Mouse (Mus musculus): Measurements from ENCODE around the gene Otub1. TPM values are rescaled to one million over a fixed set of nuclear protein-coding genes. Genes with fewer than 3 reads are reported as not detected.

Otub1 gene
- polyA plus RNA-seq, 1 experiment from 2014 or later = 217 TPM

DNA sequence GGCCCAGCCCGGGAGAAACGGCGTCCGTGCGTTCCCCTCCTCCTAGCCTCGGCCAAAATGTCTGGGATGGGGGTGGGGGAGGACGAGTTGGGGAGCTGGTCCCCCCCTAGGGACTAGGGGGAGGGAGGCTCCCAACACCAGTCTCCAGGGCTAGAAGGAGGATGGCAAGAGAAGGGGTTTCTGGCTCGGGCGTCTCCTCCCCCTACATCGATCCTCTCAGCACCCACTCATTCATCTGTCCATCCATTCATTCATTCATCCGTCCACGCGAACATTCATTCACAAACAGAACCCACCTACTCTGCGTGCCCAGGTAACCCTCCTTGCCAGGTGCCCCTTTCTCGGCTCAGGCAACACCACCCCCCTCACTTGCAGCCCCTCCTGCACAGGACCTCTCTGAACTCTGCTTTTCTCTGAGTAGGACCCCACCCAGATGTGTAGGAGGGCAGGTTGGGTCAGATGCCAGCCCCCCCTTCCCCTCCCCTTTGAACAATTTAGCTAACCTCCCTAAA, 39.9 kb downstream of the Otub1 start:
- Histone ChIP-seq H3K4me1 (peaks cover 45% of the 10 kb centered on the region), H3K4me3 (peak overlapping the region; percentile 69), H3K36me3 (no peaks in the 10 kb centered on the region), H3K9me3 (replicated peaks) (no peaks in the 10 kb centered on the region), H3K9ac (peak overlapping the region; percentile 83), H3K27ac (no peak overlapping the region), H3K4me2 (replicated peaks) (peak overlapping the region; percentile 99), H3K27me3 (peaks cover 79% of the 10 kb centered on the region)
- WGBS = 3% methylated on average over 5 of the region's 15 CpGs
- ATAC-seq (ENCODE audit: low FRiP score) = no peak; the same call in none of the 2 replicates

DNA sequence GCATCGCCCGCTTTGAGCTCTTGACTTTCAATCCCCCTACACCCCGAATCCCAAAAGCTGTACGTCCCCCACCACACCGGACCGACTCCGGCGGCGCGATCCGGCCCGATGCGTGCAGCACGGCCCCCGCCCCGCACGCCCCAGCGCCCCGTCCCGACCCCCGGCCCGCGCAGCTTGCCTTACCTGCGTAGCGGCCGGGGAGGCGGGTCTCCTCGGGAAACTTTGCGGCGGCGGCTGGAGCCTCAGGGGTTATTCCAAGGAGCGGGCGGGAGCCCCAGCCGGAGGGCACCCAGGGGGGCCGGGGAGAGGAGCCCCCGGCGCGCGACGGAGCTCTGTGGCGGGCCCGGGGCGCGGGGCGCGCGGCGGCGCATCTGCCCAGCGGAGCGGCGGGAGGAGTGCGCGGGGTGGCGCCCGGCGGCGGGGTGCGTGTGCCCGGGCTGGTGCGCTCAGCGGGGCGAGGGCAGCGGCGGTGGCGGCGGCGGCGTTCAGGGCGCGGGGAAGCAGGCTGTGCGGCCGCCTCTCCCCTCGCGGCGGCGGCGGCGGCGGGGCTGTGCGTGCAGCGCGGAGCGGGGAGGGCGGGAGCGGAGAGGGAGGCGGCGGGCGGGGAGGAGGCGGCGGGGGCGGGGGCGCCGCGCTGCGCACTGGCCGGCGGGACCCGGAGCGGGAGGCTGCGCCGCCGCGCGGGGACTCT, 40.5 kb downstream of the Otub1 start:
- Histone ChIP-seq H3K9me3 (replicated peaks) (no peaks in the 10 kb centered on the region), H3K9ac (peak overlapping the region; percentile 83), H3K4me3 (peak overlapping the region; percentile 69), H3K27me3 (peaks cover 82% of the 10 kb centered on the region), H3K4me1 (peaks cover 42% of the 10 kb centered on the region), H3K36me3 (no peaks in the 10 kb centered on the region), H3K27ac (no peak overlapping the region), H3K4me2 (replicated peaks) (peak overlapping the region; percentile 99)
- 1% methylated on average over 48 of the region's 105 CpGs for WGBS
- ATAC-seq (ENCODE audit: low FRiP score) = peak; percentile 23

- Histone ChIP-seq H3K9me3 (replicated peaks) (no peaks in the 10 kb centered on the region), H3K36me3 (no peaks in the 10 kb centered on the region), H3K9ac (peak overlapping the region; percentile 83), H3K27me3 (peaks cover 84% of the 10 kb centered on the region), H3K4me3 (peak overlapping the region; percentile 69), H3K4me1 (peaks cover 50% of the 10 kb centered on the region), H3K27ac (no peak overlapping the region), H3K4me2 (replicated peaks) (peak overlapping the region; percentile 99)
- ATAC-seq (ENCODE audit: low FRiP score) = no peak
- under 1% methylated on average over 35 of the region's 35 CpGs for WGBS
These were observed 41.2 kb downstream of the Otub1 start for GRCm38 (mm10) chr19:7164820-7165323.

GRCm38 (mm10) chr19:7164238-7164637, 41.9 kb downstream of the Otub1 start:
- Histone ChIP-seq H3K9ac (peak overlapping the region; percentile 83), H3K27ac (no peak overlapping the region), H3K36me3 (no peaks in the 10 kb centered on the region), H3K4me2 (replicated peaks) (peak overlapping the region; percentile 99), H3K4me1 (peaks cover 52% of the 10 kb centered on the region), H3K9me3 (replicated peaks) (no peaks in the 10 kb centered on the region), H3K4me3 (peak overlapping the region; percentile 69), H3K27me3 (peaks cover 90% of the 10 kb centered on the region)
- no peak for ATAC-seq (ENCODE audit: low FRiP score)
- 10% methylated on average over 6 of the region's 6 CpGs for WGBS

GRCm38 (mm10) chr19:7161064-7161463, 45.1 kb downstream of the Otub1 start:
- ATAC-seq (ENCODE audit: low FRiP score) = no peak
- Histone ChIP-seq H3K4me2 (replicated peaks) (no peak overlapping the region), H3K36me3 (no peaks in the 10 kb centered on the region), H3K27ac (no peak overlapping the region), H3K9me3 (replicated peaks) (no peaks in the 10 kb centered on the region), H3K4me1 (peaks cover 60% of the 10 kb centered on the region), H3K9ac (no peak overlapping the region), H3K27me3 (peaks cover 75% of the 10 kb centered on the region), H3K4me3 (no peak overlapping the region)
- 60% methylated on average over 3 of the region's 3 CpGs for WGBS

DNA sequence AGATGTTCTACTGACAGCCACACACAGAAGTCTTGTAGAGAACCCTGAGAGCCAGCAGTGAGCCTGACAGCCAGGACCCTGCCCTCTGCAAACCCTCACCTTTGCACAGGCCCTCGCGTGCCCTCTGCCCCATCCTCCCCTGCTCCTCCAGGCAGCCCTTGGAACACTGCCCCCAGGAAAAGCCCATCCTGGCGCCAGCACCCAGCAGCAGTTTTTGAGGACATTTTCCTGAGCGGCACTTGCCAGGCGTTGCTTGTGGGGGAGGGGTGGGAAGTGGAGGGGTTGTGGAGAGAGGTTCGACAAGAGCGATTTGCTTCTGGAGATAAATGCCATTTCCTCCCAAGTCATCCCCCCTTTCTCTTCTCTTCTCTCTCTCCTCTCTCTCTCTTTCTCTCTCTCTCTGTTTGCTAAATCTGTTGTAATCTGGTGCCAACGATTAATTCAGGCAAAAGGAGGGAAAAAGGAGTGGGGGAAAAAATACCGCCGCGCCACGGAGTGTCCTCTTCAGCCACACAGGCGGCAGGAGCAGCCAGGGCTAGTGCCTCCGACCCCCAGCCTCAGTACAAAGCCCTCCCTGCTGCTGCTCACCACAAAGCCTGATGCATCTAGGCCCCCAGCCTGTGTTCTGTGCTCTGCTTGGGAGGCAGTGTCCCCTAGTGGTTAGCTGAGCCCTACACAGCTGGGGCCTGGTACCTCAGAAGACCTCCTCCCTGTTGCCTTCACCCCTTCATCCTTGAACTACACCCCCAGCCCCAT, 45.8 kb downstream of the Otub1 start:
- peak overlapping the region; percentile 57 for H3K9ac ChIP-seq
- ATAC-seq (ENCODE audit: low FRiP score) = peak; percentile 55
- peaks cover 61% of the 10 kb centered on the region for H3K4me1 ChIP-seq
- H3K4me3 ChIP-seq = no peak overlapping the region
- no peaks in the 10 kb centered on the region for H3K9me3 ChIP-seq (replicated peaks)
- peak overlapping the region; percentile 71 for H3K27ac ChIP-seq
- 4% methylated on average over 13 of the region's 14 CpGs for WGBS
- H3K36me3 ChIP-seq = no peaks in the 10 kb centered on the region
- peak overlapping the region; percentile 35 for H3K4me2 ChIP-seq (replicated peaks)
- peaks cover 71% of the 10 kb centered on the region for H3K27me3 ChIP-seq

DNA sequence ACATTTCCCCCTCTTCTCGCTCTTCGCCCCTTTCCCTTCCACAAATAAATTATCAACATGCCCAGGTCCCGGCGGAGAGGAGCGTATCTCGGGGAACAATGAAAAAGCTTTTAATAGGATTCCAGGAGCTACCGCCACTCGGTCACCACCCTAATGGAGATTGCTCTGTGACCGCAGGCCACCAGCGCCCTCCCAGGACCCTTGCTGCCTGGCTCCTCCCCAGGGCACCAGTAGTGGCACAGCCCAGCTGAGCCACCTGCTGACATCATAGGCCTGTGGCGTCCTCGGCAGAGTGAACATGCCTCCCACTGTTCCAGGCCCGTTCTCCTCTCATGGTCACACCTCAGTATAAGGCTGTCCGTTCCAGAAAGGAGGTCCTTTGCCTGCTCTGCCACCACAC, 48.4 kb downstream of the Otub1 start:
- peak overlapping the region; percentile 27; the same call in 1 of the 2 replicates for H3K4me2 ChIP-seq (replicated peaks)
- H3K27me3 ChIP-seq = peaks cover 48% of the 10 kb centered on the region
- peak; percentile 15; the same call in 1 of the 2 replicates for ATAC-seq (ENCODE audit: low FRiP score)

DNA sequence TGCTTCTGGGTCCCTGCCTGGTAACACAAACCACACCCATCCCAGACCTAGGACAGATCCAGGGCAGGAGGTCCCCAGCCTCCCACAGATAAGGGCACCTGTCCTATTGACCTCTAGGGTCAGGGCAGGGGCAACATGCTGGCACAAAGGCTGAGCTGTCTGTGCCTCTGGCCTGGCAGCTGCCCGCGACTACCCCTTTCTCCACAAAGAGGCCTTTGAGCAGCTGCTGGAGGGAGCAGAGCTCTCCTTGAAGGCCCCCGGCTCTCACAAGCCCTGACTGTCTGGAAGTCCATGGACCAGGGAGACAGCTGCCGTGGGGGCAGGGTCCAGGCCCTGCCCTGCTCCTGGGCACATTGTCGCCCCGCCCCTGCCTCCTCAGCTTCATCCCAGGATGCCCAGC, 50.9 kb downstream of the Otub1 start:
- Histone ChIP-seq H3K27ac (peak overlapping the region; percentile 68), H3K4me3 (no peak overlapping the region), H3K27me3 (peaks cover 28% of the 10 kb centered on the region), H3K9ac (no peak overlapping the region), H3K9me3 (replicated peaks) (no peaks in the 10 kb centered on the region), H3K4me1 (peaks cover 74% of the 10 kb centered on the region), H3K36me3 (no peaks in the 10 kb centered on the region), H3K4me2 (replicated peaks) (no peak overlapping the region)
- 42% methylated on average over 6 of the region's 6 CpGs for WGBS
- no peak; the same call in 1 of the 2 replicates for ATAC-seq (ENCODE audit: low FRiP score)

More for the DNA sequence above, 48.4 kb downstream of the Otub1 start:
- Histone ChIP-seq H3K9ac (peak overlapping the region; percentile 41; the same call in 1 of the 2 replicates), H3K36me3 (no peaks in the 10 kb centered on the region), H3K4me3 (no peak overlapping the region), H3K27ac (peak overlapping the region; percentile 53), H3K9me3 (replicated peaks) (no peaks in the 10 kb centered on the region), H3K4me1 (peaks cover 64% of the 10 kb centered on the region)
- WGBS = 24% methylated on average over 14 of the region's 14 CpGs

GRCm38 (mm10) chr19:7153232-7153631, 52.9 kb downstream of the Otub1 start:
- H3K36me3 ChIP-seq = no peaks in the 10 kb centered on the region
- no peaks in the 10 kb centered on the region for H3K9me3 ChIP-seq (replicated peaks)
- no peak overlapping the region for H3K4me3 ChIP-seq
- peak overlapping the region; percentile 68 for H3K27ac ChIP-seq
- WGBS = 17% methylated on average over 7 of the region's 7 CpGs
- 0 out of 2 replicates have a peak overlapping the region, but pooled peaks have one; percentile 23 for H3K9ac ChIP-seq
- H3K4me2 ChIP-seq (replicated peaks) = no peak overlapping the region
- 0 out of 2 replicates have a peak, but pooled peaks have one; percentile 20 for ATAC-seq (ENCODE audit: low FRiP score)
- H3K27me3 ChIP-seq = peaks cover 17% of the 10 kb centered on the region
- peaks cover 86% of the 10 kb centered on the region for H3K4me1 ChIP-seq

DNA sequence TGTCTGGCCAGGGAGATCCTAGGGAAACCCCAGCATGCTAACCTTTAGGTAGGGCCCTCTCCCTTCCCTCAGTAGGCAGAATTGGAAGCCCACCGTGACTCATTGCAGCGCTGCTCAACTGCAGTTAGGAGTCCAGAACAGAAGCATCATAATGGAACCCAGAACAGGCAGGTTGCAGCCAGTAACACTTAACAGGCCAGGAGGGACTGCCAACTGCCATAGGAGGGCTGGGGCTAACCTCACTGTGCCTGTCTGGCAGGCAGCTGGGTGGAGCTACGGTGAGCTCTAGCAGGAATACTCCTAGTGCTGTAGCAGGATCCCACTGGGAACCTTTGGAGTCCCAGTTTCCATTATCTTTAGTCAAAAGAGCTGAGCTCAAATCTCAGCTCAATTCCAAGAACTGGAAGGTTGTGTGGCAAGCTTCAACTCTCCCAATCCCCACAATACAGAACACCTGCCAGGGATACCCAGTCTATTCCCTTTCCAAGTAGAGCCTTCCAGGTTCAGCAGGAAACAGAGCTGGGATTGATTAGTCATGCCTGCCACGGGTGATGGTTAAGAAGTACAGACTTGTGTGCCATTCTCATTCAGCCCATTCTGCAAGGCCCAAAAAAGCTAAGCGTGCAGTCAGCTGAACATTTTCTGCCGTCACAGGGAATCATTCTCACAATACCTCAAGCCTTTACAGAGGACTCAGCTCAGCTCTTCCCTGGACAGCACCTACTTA, 54.0 kb downstream of the Otub1 start:
- Histone ChIP-seq H3K27me3 (peaks cover 19% of the 10 kb centered on the region), H3K9me3 (replicated peaks) (no peaks in the 10 kb centered on the region), H3K9ac (no peak overlapping the region), H3K4me1 (peaks cover 80% of the 10 kb centered on the region), H3K36me3 (no peaks in the 10 kb centered on the region), H3K4me2 (replicated peaks) (no peak overlapping the region), H3K4me3 (no peak overlapping the region), H3K27ac (no peak overlapping the region)
- ATAC-seq (ENCODE audit: low FRiP score) = no peak
- 74% methylated on average over 6 of the region's 6 CpGs for WGBS

GRCm38 (mm10) chr19:7151300-7151926, 54.7 kb downstream of the Otub1 start:
- H3K9me3 ChIP-seq (replicated peaks) = no peaks in the 10 kb centered on the region
- H3K36me3 ChIP-seq = no peaks in the 10 kb centered on the region
- 72% methylated on average over 7 of the region's 7 CpGs for WGBS
- no peak overlapping the region for H3K27ac ChIP-seq
- H3K4me3 ChIP-seq = no peak overlapping the region
- ATAC-seq (ENCODE audit: low FRiP score) = no peak
- H3K4me1 ChIP-seq = peaks cover 75% of the 10 kb centered on the region
- 0 out of 2 replicates have a peak overlapping the region, but pooled peaks have one; percentile 13 for H3K9ac ChIP-seq
- H3K27me3 ChIP-seq = peaks cover 17% of the 10 kb centered on the region
- H3K4me2 ChIP-seq (replicated peaks) = no peak overlapping the region
